Mouse (Mus musculus): ENCODE data around the gene Taf1a. TPM values are rescaled to one million over a fixed set of nuclear protein-coding genes. Genes with fewer than 3 reads are reported as not detected.
A peak's percentile ranks its signal among the peaks of the same experiment; 100 is the strongest.
"Not testable (repeated sequence)": the region's sequence is repeated elsewhere in the genome, so short reads cannot be mapped to it uniquely, and the experiment has no call there.

Taf1a gene
- polyA plus RNA-seq, 1 experiment from 2014 or later, result 22.4 TPM

DNA sequence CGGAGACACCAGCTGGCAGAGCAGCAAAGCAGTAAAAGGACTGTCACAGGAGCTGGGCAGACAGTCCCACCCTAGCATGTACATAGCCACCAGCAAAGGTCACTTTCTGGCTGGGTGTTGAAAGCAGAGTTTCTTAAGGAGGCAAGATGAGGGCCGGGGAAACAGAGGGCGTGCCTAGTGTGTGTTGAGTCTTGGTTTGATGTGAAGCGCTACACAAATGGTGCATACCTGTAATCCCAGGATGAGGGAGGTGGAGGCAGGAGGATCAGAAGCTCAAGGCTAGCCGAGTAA, 25.3 kb upstream of the Taf1a start:
- ATAC-seq (ENCODE audit: low FRiP score, low TSS enrichment), result no peak
- Histone ChIP-seq H3K9me3 (ENCODE audit: control insufficient read depth, low read length) (no peaks in the 10 kb centered on the region), H3K9ac (ENCODE audit: low read depth, low read length) (no peak overlapping the region), H3K4me3 (ENCODE audit: low read length) (no peak overlapping the region), H3K36me3 (ENCODE audit: control insufficient read depth, insufficient read depth, low read length) (peaks cover 59% of the 10 kb centered on the region), H3K4me2 (replicated peaks; ENCODE audit: low read depth, low read length) (no peak overlapping the region), H3K27ac (ENCODE audit: low read depth, low read length) (no peak overlapping the region), H3K4me1 (ENCODE audit: control insufficient read depth, insufficient read depth, low read length) (peaks cover 12% of the 10 kb centered on the region; the same call in 1 of the 2 replicates), H3K27me3 (ENCODE audit: control insufficient read depth, insufficient read depth, low read length) (no peaks in the 10 kb centered on the region)
- 89% methylated on average over 5 of the region's 5 CpGs for WGBS

DNA sequence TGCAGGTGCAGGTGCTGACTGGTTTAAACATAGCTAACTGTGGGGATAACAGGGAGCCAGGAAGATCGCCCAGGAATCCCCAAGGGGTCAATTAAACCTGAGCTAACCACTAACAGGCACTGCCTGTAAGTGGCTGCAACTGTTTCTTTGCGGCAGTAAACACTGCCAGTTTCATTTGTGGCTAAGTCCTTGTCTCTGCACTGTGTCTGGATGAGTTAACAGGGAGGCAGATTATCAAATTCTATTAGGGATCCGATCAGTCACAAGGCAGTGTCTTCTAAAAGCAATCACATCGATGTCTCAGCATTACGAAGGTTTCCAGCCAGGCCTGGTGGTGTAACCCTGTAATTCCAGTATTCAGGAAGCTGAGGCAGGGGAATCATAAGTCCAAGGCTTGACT, 22.4 kb upstream of the Taf1a start:
- Histone ChIP-seq H3K9ac (ENCODE audit: low read depth, low read length) (no peak overlapping the region), H3K36me3 (ENCODE audit: control insufficient read depth, insufficient read depth, low read length) (peaks cover 38% of the 10 kb centered on the region), H3K27ac (ENCODE audit: low read depth, low read length) (no peak overlapping the region), H3K9me3 (ENCODE audit: control insufficient read depth, low read length) (no peaks in the 10 kb centered on the region), H3K4me2 (replicated peaks; ENCODE audit: low read depth, low read length) (no peak overlapping the region), H3K4me3 (ENCODE audit: low read length) (no peak overlapping the region), H3K27me3 (ENCODE audit: control insufficient read depth, insufficient read depth, low read length) (no peaks in the 10 kb centered on the region), H3K4me1 (ENCODE audit: control insufficient read depth, insufficient read depth, low read length) (peaks cover 17% of the 10 kb centered on the region; the same call in 1 of the 2 replicates)
- 88% methylated on average over 5 of the region's 5 CpGs for WGBS
- no peak for ATAC-seq (ENCODE audit: low FRiP score, low TSS enrichment)

DNA sequence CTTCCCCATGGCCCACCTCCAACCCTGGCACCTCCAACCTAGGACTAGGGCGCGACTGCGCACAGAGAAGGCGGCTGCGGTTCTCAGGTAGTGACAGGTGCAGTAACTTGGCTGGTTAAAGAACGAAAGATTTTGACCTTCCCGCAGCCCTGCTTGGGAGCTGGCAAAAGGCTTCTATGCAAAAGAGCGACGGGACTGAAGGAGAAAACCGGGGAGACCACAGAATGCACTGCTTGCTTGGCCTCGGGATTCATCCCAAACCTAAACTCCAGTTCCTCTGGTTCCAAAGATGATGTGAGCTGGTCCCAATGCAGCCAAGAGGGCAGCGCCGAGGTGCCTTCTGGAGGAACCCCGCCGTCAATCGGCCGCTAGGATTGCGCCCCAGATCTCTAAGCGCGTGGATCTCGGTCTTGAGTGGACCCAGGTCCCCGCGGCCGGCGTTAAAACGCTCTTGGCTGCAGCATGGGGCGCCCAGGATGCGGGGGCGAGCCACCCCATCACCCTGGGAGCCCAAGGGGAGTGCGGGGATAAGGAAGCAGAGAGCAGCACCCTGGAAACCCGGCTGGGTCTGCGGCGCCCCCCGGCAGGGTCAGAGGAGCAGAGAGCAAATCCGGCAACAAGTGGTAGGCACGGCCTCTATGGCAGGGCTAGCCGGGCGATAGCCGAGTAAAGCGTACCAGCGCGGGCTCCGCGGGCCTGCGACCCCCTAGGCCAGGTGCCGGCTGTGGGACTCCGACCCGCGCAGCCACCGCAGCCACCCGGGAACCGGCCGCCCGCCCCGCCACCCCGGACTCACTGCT, 20.0 kb upstream of the Taf1a start:
- Histone ChIP-seq H3K4me2 (replicated peaks; ENCODE audit: low read depth, low read length) (peak overlapping the region; percentile 67), H3K36me3 (ENCODE audit: control insufficient read depth, insufficient read depth, low read length) (peaks cover 16% of the 10 kb centered on the region), H3K4me3 (ENCODE audit: low read length) (peak overlapping the region; percentile 74), H3K9ac (ENCODE audit: low read depth, low read length) (peak overlapping the region; percentile 88), H3K9me3 (ENCODE audit: control insufficient read depth, low read length) (no peaks in the 10 kb centered on the region), H3K4me1 (ENCODE audit: control insufficient read depth, insufficient read depth, low read length) (peaks cover 17% of the 10 kb centered on the region; the same call in 1 of the 2 replicates), H3K27me3 (ENCODE audit: control insufficient read depth, insufficient read depth, low read length) (no peaks in the 10 kb centered on the region), H3K27ac (ENCODE audit: low read depth, low read length) (peak overlapping the region; percentile 74)
- ATAC-seq (ENCODE audit: low FRiP score, low TSS enrichment), result peak; percentile 82
- WGBS, result 2% methylated on average over 56 of the region's 56 CpGs

GRCm38 (mm10) chr1:183369427-183370014, 19.3 kb upstream of the Taf1a start, which contains the start of gene Mia3:
TSS of gene Mia3 (minus strand) at chr1:183369553.
- Histone ChIP-seq H3K4me1 (ENCODE audit: control insufficient read depth, insufficient read depth, low read length) (peaks cover 17% of the 10 kb centered on the region; the same call in 1 of the 2 replicates), H3K27ac (ENCODE audit: low read depth, low read length) (peak within 1 kb of the TSS; percentile 74), H3K27me3 (ENCODE audit: control insufficient read depth, insufficient read depth, low read length) (no peaks in the 10 kb centered on the region), H3K4me2 (replicated peaks; ENCODE audit: low read depth, low read length) (peak within 1 kb of the TSS; percentile 67), H3K9me3 (ENCODE audit: control insufficient read depth, low read length) (peaks cover under 1% of the 10 kb centered on the region; the same call in 1 of the 2 replicates), H3K36me3 (ENCODE audit: control insufficient read depth, insufficient read depth, low read length) (peaks cover 8% of the 10 kb centered on the region), H3K9ac (ENCODE audit: low read depth, low read length) (peak within 1 kb of the TSS; percentile 88), H3K4me3 (ENCODE audit: low read length) (peak within 1 kb of the TSS; percentile 74)
- under 1% methylated on average over 43 of the region's 51 CpGs for WGBS
- peak; percentile 99 for ATAC-seq (ENCODE audit: low FRiP score, low TSS enrichment)

GRCm38 (mm10) chr1:183374728-183375127, 14.1 kb upstream of the Taf1a start:
- no peak overlapping the region for H3K9ac ChIP-seq (ENCODE audit: low read depth, low read length)
- ATAC-seq (ENCODE audit: low FRiP score, low TSS enrichment), result no peak
- WGBS, result 74% methylated on average over 5 of the region's 5 CpGs
- H3K36me3 ChIP-seq (ENCODE audit: control insufficient read depth, insufficient read depth, low read length), result no peaks in the 10 kb centered on the region
- H3K27ac ChIP-seq (ENCODE audit: low read depth, low read length), result no peak overlapping the region
- no peak overlapping the region for H3K4me2 ChIP-seq (replicated peaks; ENCODE audit: low read depth, low read length)
- peaks cover 6% of the 10 kb centered on the region; the same call in 1 of the 2 replicates for H3K9me3 ChIP-seq (ENCODE audit: control insufficient read depth, low read length)
- no peaks in the 10 kb centered on the region for H3K27me3 ChIP-seq (ENCODE audit: control insufficient read depth, insufficient read depth, low read length)
- H3K4me1 ChIP-seq (ENCODE audit: control insufficient read depth, insufficient read depth, low read length), result 0 out of 2 replicates have a peak, but pooled peaks cover 5% of the 10 kb centered on the region
- H3K4me3 ChIP-seq (ENCODE audit: low read length), result no peak overlapping the region

DNA sequence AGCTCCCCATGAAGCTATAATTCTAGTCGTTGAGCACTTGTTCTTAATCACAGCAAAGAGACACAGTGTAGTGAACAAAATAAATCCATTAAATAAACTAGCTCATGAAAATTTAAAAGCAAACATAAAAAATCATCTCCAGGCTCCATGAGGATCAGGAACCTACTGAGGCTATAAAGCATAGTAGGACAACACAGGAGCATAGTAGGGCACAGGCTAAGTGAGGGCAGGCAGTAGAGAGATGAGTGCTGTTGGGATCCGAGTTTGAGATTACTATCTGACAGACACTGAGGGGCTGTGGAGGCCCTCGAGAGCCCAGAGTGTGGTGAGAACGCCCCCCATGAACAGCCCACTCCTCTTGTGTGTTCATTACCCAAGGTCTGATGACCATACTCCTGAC, 11.7 kb upstream of the Taf1a start:
- H3K27me3 ChIP-seq (ENCODE audit: control insufficient read depth, insufficient read depth, low read length), result no peaks in the 10 kb centered on the region
- no peaks in the 10 kb centered on the region for H3K4me1 ChIP-seq (ENCODE audit: control insufficient read depth, insufficient read depth, low read length)
- peaks cover 9% of the 10 kb centered on the region for H3K9me3 ChIP-seq (ENCODE audit: control insufficient read depth, low read length)
- no peak overlapping the region for H3K4me2 ChIP-seq (replicated peaks; ENCODE audit: low read depth, low read length)
- 82% methylated on average over 4 of the region's 4 CpGs for WGBS
- no peak overlapping the region for H3K9ac ChIP-seq (ENCODE audit: low read depth, low read length)
- no peaks in the 10 kb centered on the region for H3K36me3 ChIP-seq (ENCODE audit: control insufficient read depth, insufficient read depth, low read length)
- ATAC-seq (ENCODE audit: low FRiP score, low TSS enrichment), result no peak
- no peak overlapping the region for H3K27ac ChIP-seq (ENCODE audit: low read depth, low read length)
- H3K4me3 ChIP-seq (ENCODE audit: low read length), result no peak overlapping the region

DNA sequence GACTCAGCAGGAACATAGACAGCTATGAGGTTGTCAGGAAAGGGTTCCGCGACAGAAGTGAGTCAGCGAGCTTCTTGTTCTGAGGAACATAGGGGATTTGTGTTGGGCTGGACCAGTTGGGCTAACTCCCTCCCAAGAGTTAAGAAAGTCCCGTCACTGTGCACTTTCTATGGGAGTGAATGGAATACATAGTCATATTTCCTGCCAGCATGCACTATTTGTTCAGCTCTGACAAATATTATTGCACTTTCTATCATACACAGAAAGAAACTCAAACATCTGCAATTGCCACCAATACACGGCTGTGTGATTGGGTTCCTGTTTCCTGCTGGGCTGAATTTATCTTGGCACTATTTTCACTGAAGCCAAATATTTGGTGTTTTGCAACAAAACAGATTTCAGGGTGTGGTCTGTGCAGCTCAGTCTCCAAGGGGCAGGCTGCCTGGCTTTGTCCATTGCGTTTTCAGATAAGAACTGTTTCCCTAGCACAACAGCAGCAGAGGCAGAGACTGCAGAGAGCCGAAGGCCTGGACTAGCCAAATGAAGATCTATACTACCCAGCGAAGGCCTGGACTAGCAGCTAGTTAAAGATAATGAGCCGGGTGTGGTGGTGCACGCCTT, 10.3 kb upstream of the Taf1a start:
- Histone ChIP-seq H3K9me3 (ENCODE audit: control insufficient read depth, low read length) (peaks cover 9% of the 10 kb centered on the region), H3K36me3 (ENCODE audit: control insufficient read depth, insufficient read depth, low read length) (no peaks in the 10 kb centered on the region), H3K4me1 (ENCODE audit: control insufficient read depth, insufficient read depth, low read length) (no peaks in the 10 kb centered on the region), H3K27me3 (ENCODE audit: control insufficient read depth, insufficient read depth, low read length) (no peaks in the 10 kb centered on the region), H3K4me3 (ENCODE audit: low read length) (no peak overlapping the region), H3K27ac (ENCODE audit: low read depth, low read length) (no peak overlapping the region), H3K4me2 (replicated peaks; ENCODE audit: low read depth, low read length) (no peak overlapping the region), H3K9ac (ENCODE audit: low read depth, low read length) (no peak overlapping the region)
- no peak for ATAC-seq (ENCODE audit: low FRiP score, low TSS enrichment)
- 85% methylated on average over 10 of the region's 10 CpGs for WGBS

- H3K36me3 ChIP-seq (ENCODE audit: control insufficient read depth, insufficient read depth, low read length); ATAC-seq (ENCODE audit: low FRiP score, low TSS enrichment): not testable (repeated sequence)
- whole genome bisulfite sequencing, result 93% methylated on average over 3 of the region's 3 CpGs
Observed at GRCm38 (mm10) chr1:183379376-183379775, 9.4 kb upstream of the Taf1a start.

DNA sequence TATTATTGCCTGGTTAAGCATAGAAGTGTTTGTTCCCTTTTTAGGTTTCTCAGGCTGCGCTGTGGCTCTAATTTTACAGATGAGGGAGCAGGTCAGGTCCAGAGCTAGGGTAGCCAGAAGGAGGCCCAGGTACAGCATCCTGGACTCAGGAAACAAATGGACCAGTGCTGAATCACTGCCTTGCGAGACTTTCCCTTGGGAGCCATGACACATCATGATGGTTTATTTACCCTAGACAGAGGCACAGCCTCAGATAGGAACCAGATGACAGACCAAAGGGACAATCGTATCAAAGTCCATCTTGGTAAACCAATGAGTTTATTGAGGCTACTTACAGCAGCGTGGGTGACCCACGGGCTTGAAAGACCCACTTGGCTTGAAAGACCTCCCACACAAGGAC, 7.0 kb upstream of the Taf1a start:
- ATAC-seq (ENCODE audit: low FRiP score, low TSS enrichment), result no peak
- Histone ChIP-seq H3K36me3 (ENCODE audit: control insufficient read depth, insufficient read depth, low read length) (no peaks in the 10 kb centered on the region), H3K27me3 (ENCODE audit: control insufficient read depth, insufficient read depth, low read length) (no peaks in the 10 kb centered on the region; the same call in 1 of the 2 replicates), H3K9ac (ENCODE audit: low read depth, low read length) (no peak overlapping the region), H3K27ac (ENCODE audit: low read depth, low read length) (no peak overlapping the region), H3K4me1 (ENCODE audit: control insufficient read depth, insufficient read depth, low read length) (no peaks in the 10 kb centered on the region), H3K4me3 (ENCODE audit: low read length) (no peak overlapping the region), H3K9me3 (ENCODE audit: control insufficient read depth, low read length) (peaks cover 3% of the 10 kb centered on the region; the same call in 1 of the 2 replicates), H3K4me2 (replicated peaks; ENCODE audit: low read depth, low read length) (no peak overlapping the region)
- 73% methylated on average over 5 of the region's 5 CpGs for WGBS

More at GRCm38 (mm10) chr1:183379376-183379775, 9.4 kb upstream of the Taf1a start:
- H3K4me2 ChIP-seq (replicated peaks; ENCODE audit: low read depth, low read length); H3K9me3 ChIP-seq (ENCODE audit: control insufficient read depth, low read length); H3K27ac ChIP-seq (ENCODE audit: low read depth, low read length); H3K27me3 ChIP-seq (ENCODE audit: control insufficient read depth, insufficient read depth, low read length); H3K4me1 ChIP-seq (ENCODE audit: control insufficient read depth, insufficient read depth, low read length); H3K9ac ChIP-seq (ENCODE audit: low read depth, low read length); H3K4me3 ChIP-seq (ENCODE audit: low read length): not testable (repeated sequence)

All from kidney, embryonic 14.5 days (tissue).